Mouse (Mus musculus) left cerebral cortex, adult 2 months (tissue): ENCODE measurements around the gene Fam81a. TPM values are rescaled to one million over a fixed set of nuclear protein-coding genes. Genes with fewer than 3 reads are reported as not detected.

Experiments
- DNase-seq, 2 experiments: peaks; one replicate each; pipeline ENCODE4 v3.0.0; 2021 to 2022; ENCODE audit warnings: low spot score in 2 of 2, mixed read lengths in 1 of 2; ENCODE audit errors: extremely low spot score in 1 of 2
- H3K27ac ChIP-seq: fragments of 200-600 bp; 2 replicates; pipeline ENCODE4 v1.8.1; 2022
- H3K4me3 ChIP-seq: fragments of 200-600 bp; 2 replicates; pipeline ENCODE4 v1.8.1; 2022
- CTCF ChIP-seq: fragments of 200-600 bp; IDR thresholded peaks from 2 replicates; pipeline ENCODE4 v1.8.1; 2022; ENCODE audit warnings: antibody characterized with exemption, mild to moderate bottlenecking, moderate library complexity
- intact Hi-C: fragments of 180-260 bp; cut with DNase I; formaldehyde crosslinking; loops from one replicate; pipeline ENCODE4 v1.15.1; 2025
- total RNA-seq, 2 experiments: library from RNA; stranded (reverse); gene quantifications; 2 replicates each; pipeline ENCODE4 v1.2.3; 2021

Gene Fam81a
- total RNA-seq, 2 experiments from 2014 or later, result 190 to 198 TPM

DNA sequence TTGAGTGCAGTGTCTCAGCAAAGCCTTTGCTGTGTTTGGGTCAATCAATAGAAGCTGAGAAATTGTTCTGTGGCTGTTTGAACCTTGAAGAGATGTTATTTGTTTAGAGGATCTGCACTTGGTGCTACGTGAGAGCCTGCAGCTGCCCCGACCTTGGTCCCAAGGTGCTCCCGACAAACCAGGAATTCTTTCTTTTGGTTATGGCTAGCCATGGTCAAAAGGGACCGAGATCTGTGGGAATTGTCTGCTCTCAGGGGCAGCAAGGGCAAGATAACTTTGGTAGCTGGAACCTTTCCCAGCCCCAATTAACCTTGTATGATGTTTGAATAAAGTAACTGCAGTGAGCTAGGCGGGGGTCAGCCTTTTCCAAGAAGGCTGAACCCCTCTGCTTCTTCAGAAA is 34.2 kb downstream of the Fam81a start:
- intact Hi-C loops, result loop anchor here (2.0 to 5.0 kb wide), 2 partner anchors 204 to 285 kb away; no protein-coding TSS in a partner anchor
- no peak for DNase-seq
- no peak overlapping the region for H3K27ac ChIP-seq
- TF ChIP-seq CTCF, result no peak
- no peak overlapping the region for H3K4me3 ChIP-seq

GRCm38 (mm10) chr9:70105573-70105972 is 36.8 kb downstream of the Fam81a start:
- Histone ChIP-seq H3K27ac (peak overlapping the region; percentile 64; the same call in 1 of the 2 replicates), H3K4me3 (no peak overlapping the region)
- no peak for DNase-seq
- TF ChIP-seq CTCF, result no peak
- intact Hi-C loops, result loop anchor here (1.0 to 5.0 kb wide), 2 partner anchors 207 to 233 kb away; no protein-coding TSS in a partner anchor

- H3K4me3 ChIP-seq, result no peak overlapping the region
- DNase-seq, result no peak
- intact Hi-C loops, result no loop called here
- no peak overlapping the region for H3K27ac ChIP-seq
- TF ChIP-seq CTCF, result peak; percentile 21
These were observed 39.3 kb downstream of the Fam81a start for GRCm38 (mm10) chr9:70103106-70103505.

DNA sequence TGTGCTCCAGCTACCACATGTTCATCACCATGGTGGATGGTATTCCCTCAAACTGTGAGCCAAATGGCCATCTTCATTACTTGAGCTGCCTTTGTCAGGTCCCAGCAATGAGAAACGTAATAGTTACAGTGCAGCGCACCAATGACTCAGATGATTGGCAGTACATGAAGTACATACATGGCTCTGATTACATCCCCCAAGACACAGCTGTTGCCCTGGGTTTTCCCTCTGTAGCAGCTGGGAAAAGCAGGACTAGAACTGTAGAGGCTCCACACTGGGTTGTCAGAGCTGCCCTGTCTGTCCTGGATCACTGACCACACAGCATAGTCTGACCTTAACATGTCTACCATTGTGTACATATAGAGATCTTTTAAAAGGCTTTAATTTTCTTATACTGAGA is 44.8 kb downstream of the Fam81a start:
- Histone ChIP-seq H3K27ac (no peak overlapping the region), H3K4me3 (no peak overlapping the region)
- no peak for TF ChIP-seq CTCF
- no peak for DNase-seq
- intact Hi-C loops, result no loop called here

- intact Hi-C loops, result no loop called here
- Histone ChIP-seq H3K4me3 (no peak overlapping the region), H3K27ac (no peak overlapping the region)
- TF ChIP-seq CTCF, result no peak
- no peak for DNase-seq
These were observed 47.3 kb downstream of the Fam81a start for GRCm38 (mm10) chr9:70095016-70095415.

DNA sequence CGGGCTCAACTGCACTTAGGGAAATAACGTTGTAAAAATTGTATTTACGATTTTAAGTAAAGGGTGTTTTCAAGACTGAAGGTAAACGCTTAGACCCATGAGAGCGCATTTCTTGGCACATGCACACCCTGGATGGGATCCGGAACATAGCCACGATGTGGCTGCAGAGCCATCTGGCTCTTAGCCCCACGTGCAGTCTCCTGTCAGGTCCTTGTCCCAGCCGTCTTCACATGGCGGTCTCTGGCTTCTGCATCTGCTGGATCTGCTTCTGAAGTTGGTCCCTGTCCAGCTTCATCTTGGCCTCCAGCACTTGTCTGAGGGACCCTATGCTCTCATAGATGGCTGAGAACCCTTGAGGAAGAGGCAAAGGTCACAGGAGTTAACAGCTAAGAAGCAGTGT is 51.8 kb downstream of the Fam81a start:
- intact Hi-C loops, result no loop called here
- Histone ChIP-seq H3K27ac (no peak overlapping the region), H3K4me3 (no peak overlapping the region)
- TF ChIP-seq CTCF, result no peak
- no peak for DNase-seq

- TF ChIP-seq CTCF, result no peak
- intact Hi-C loops, result loop anchor here (10.0 kb wide), 1 partner anchor 416 kb away; the partner anchor contains the start of gene Rnf111
- Histone ChIP-seq H3K27ac (no peak overlapping the region), H3K4me3 (no peak overlapping the region)
- no peak for DNase-seq
These were observed 53.6 kb downstream of the Fam81a start for GRCm38 (mm10) chr9:70088786-70089096.

DNA sequence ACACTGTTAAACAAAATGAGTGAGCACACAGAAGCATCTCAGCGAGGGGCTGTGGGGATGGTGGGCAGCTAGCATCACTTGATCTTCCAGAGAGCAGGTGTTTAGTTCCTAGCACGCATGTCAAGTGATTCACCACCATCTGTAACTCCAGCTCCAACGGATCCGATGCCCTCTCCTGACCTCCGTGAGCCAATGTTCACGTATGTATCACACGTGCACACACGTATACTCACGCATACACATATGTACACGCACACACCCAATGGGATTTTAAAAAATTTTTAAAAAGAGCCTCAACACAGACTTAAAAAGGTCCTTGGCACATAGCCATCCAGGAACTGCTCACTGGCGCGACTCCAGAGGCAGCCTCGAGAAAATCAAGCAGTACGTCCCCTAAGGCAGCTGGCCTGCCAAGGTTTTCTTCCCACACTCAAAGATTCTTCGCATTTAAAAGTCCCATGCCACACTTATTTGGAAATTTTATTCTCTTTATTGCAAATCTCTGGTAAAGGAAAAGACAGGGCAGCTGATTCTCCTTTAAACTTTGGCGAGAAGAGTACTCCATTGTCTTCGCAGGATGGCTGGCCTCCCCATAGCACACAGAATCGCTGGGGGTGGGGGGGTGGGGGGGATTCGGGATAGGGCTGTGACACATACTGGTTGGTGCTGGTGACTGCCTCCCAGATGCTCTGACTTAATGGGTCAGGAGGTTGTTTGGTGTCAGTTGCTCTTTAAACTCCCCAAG is 54.1 kb downstream of the Fam81a start:
- DNase-seq, result peak; percentile 47
- Histone ChIP-seq H3K27ac (no peak overlapping the region), H3K4me3 (no peak overlapping the region)
- TF ChIP-seq CTCF, result no peak
- intact Hi-C loops, result loop anchor here (10.0 kb wide), 1 partner anchor 417 kb away; the partner anchor contains the start of gene Rnf111

DNA sequence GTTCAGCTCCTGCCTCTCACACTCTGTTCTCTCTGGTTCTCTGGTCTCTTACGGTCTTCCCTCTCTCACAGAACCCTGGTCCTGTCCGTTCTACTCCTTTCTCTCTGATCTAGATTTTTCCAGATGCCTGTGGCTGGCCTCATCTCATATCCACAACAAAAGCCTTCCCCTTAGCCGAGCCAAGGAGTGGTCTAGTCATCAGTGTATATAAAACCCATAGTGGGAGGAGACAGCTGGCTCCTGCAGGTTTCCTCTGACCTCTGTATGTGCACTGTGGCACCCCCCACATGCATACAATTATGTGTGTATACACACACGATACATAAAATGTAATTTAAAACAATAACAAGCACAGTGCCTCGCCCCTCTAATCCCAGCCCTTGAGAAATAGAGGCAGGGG is 55.0 kb downstream of the Fam81a start:
- no peak for TF ChIP-seq CTCF
- DNase-seq, result no peak
- H3K27ac ChIP-seq, result no peak overlapping the region
- intact Hi-C loops, result loop anchor here (10.0 kb wide), 1 partner anchor 417 kb away; the partner anchor contains the start of gene Rnf111
- no peak overlapping the region for H3K4me3 ChIP-seq

- no peak for DNase-seq
- intact Hi-C loops, result loop anchor here (10.0 kb wide), 1 partner anchor 419 kb away; the partner anchor contains the start of gene Rnf111
- Histone ChIP-seq H3K27ac (no peak overlapping the region), H3K4me3 (no peak overlapping the region)
- TF ChIP-seq CTCF, result no peak
These were observed 56.3 kb downstream of the Fam81a start for GRCm38 (mm10) chr9:70086091-70086490.

GRCm38 (mm10) chr9:70084107-70084506 is 58.3 kb downstream of the Fam81a start:
- intact Hi-C loops, result loop anchor here (5.0 to 10.0 kb wide), 2 partner anchors 67 to 421 kb away; partner anchors contain the start of gene Rnf111
- DNase-seq, result peak; percentile 63 to 76
- TF ChIP-seq CTCF, result peak; percentile 84
- Histone ChIP-seq H3K27ac (no peak overlapping the region), H3K4me3 (no peak overlapping the region)

DNA sequence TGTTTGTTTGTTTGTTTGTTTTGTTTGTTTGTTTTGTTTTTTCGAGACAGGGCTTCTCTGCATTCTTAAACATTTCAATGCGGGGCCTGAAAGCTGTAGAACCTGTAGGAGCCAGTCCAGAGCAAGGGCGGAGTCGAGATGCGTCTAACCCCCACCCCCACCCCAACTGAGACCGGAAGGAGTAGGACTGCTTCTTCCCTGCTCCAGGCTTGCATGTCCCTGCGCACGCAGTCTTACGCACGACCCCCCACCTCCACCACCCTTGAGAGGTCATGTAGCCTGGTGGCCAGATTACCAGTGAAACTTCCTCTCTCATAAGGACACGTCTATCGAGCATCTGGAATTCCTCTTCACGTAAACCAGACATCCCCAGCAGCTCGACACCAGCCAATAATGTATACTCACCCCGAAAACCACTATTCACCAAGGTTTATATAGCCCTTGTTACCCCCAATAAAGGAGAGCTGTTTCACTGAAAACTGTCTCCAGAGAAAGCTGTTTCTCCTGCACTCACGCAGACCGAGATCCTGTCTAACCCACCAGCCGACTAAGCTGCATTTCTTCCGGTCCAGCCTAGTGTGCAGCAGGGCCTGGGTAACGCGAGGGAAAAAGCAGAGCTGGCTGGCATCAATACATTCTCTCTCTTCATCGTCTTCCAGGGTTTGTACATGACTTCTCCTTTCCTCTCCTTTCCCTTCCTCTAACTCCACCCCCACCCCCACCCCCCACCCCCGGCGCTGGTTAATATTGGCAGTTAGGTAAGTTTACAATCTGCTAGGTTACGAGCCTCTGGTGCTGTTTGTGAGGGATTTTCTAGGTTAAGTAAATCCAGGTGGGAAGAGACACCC is 59.8 kb downstream of the Fam81a start:
- H3K4me3 ChIP-seq, result no peak overlapping the region
- intact Hi-C loops, result loop anchor here (5.0 to 10.0 kb wide), 2 partner anchors 65 to 422 kb away; partner anchors contain the start of gene Rnf111
- H3K27ac ChIP-seq, result no peak overlapping the region
- no peak for DNase-seq
- no peak for TF ChIP-seq CTCF
